Mouse (Mus musculus) hindbrain, postnatal 0 days (tissue): Measurements from ENCODE around the gene Prrt4. TPM values are rescaled to one million over a fixed set of nuclear protein-coding genes. Genes with fewer than 3 reads are reported as not detected.

Experiments
- ATAC-seq: fragments of 200-750 bp; cut with Nextera tagmentation; 2 replicates; pipeline ENCODE4 v1.8.0; 2017; ENCODE audit warnings: mild to moderate bottlenecking, moderate TSS enrichment, moderate library complexity
- DNase-seq: peaks from one replicate; pipeline ENCODE4 v3.0.0-alpha.2; 2015; ENCODE audit warnings: low spot score
- H3K27ac ChIP-seq: fragments of 300-500 bp; sonication (generic); 2 replicates; pipeline ENCODE4 v1.5.1; 2014; ENCODE audit warnings: mild to moderate bottlenecking
- H3K27me3 ChIP-seq: fragments of 300-500 bp; sonication (generic); 2 replicates; pipeline ENCODE4 v1.6.1; 2014; ENCODE audit warnings: low read length, mixed read lengths; ENCODE audit not compliant: insufficient read depth
- H3K36me3 ChIP-seq: fragments of 300-500 bp; sonication (generic); 2 replicates; pipeline ENCODE4 v1.6.1; 2014; ENCODE audit warnings: low read length, mixed read lengths; ENCODE audit not compliant: insufficient read depth
- H3K4me1 ChIP-seq: fragments of 300-500 bp; sonication (generic); 2 replicates; pipeline ENCODE4 v1.6.1; 2014; ENCODE audit warnings: antibody characterized with exemption, low read length, mixed read lengths; ENCODE audit not compliant: insufficient read depth
- H3K4me2 ChIP-seq: fragments of 300-500 bp; sonication (generic); 2 replicates; pipeline ENCODE4 v1.6.1; 2014; ENCODE audit warnings: low read depth, mild to moderate bottlenecking, low read length, moderate library complexity, mixed read lengths
- H3K4me3 ChIP-seq: fragments of 300-500 bp; sonication (generic); 2 replicates; pipeline ENCODE4 v1.5.1; 2014; ENCODE audit warnings: low read length
- H3K9ac ChIP-seq: fragments of 300-500 bp; sonication (generic); replicated peaks from 2 replicates; pipeline ENCODE4 v1.6.1; 2014; ENCODE audit warnings: mild to moderate bottlenecking, low read length, moderate library complexity, mixed read lengths
- H3K9me3 ChIP-seq: fragments of 300-500 bp; sonication (generic); 2 replicates; pipeline ENCODE4 v1.6.1; 2016; ENCODE audit warnings: low read length, mixed read lengths
- CTCF ChIP-seq: IDR thresholded peaks from 2 replicates; pipeline ENCODE4 v1.5.1; 2016; ENCODE audit warnings: antibody characterized with exemption, control low read depth, low read depth
- WGBS: fragments of 180-500 bp; shearing (Covaris S2); extraction: QIAGEN DNeasy Blood & Tissue Kit; methylation state at CpG from one replicate; pipeline ENCODE4 v1.1.7; 2014; 5-methylcytosine and 5-hydroxymethylcytosine counted together
- polyA plus RNA-seq: library from polyadenylated mRNA; unstranded; fragments of >200 nt; fragmentation: Nextera tagmentation; extraction: Ambion mirVana; gene quantifications from 2 replicates; pipeline ENCODE4 v1.2.1, GENCODE M21; 2015
- total RNA-seq: library from RNA; depleted of rRNA; stranded (reverse); fragments of >200 nt; gene quantifications from 2 replicates; pipeline ENCODE4 v1.2.3, GENCODE M21; 2014

The Prrt4 gene
- total and polyA plus RNA-seq, 2 experiments from 2014 or later = 14.8 to 44.9 TPM

DNA sequence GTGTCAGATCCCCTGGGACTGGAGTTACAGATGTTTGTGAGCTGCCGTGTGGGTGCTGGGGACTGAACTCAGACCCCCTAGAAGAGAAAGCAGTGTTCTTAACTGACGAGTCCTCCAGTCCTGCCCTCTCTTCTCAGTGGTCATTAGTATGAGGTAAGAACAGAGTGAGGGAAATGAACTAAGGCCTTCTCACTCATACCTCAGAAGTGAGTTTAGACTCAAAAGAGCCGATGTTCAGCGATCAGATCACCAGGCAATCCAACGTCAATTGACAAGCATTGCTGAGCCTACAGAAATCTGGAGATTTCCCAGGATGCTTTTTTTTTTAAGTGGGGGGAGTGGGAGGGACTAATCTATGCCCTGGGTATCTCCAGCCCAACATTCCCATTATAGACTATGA lies 23.1 kb downstream of the Prrt4 start:
- H3K4me3 ChIP-seq = no peak overlapping the region
- no peaks in the 10 kb centered on the region for H3K27me3 ChIP-seq
- DNase-seq (no peak), ATAC-seq (no peak)
- no peaks in the 10 kb centered on the region for H3K4me1 ChIP-seq
- no peak overlapping the region for H3K27ac ChIP-seq
- no peak for TF ChIP-seq CTCF
- H3K36me3 ChIP-seq = peaks cover 62% of the 10 kb centered on the region
- 93% methylated on average over 5 of the region's 5 CpGs for WGBS
- H3K4me2 ChIP-seq = no peak overlapping the region
- no peaks in the 10 kb centered on the region for H3K9me3 ChIP-seq
- H3K9ac ChIP-seq = no peak overlapping the region

DNA sequence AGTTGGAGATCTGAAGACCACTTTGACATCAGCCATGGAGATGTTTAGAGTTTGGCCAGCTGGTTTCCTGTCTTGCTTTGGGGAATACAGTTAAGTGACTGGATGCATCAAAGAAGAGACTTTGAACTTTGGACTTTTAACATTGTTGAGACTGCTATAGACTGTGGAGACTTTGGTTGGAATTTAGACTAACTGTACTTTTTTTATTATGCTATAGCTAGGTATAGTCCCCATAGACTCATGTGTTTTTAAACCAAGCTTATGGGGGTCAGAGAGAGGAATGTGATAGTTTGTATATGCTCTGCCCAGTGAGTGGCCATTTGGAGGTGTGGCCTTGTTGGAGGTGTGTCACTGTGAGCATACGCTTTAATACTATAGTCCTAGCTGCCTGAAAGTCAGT lies 29.4 kb downstream of the Prrt4 start:
- H3K36me3 ChIP-seq = peaks cover 23% of the 10 kb centered on the region
- no peaks in the 10 kb centered on the region for H3K4me1 ChIP-seq
- H3K9ac ChIP-seq = no peak overlapping the region
- no peak overlapping the region for H3K27ac ChIP-seq
- no peaks in the 10 kb centered on the region for H3K27me3 ChIP-seq
- no peak for TF ChIP-seq CTCF
- H3K4me3 ChIP-seq = no peak overlapping the region
- 100% methylated on average over 1 of the region's 1 CpGs for WGBS
- H3K4me2 ChIP-seq = no peak overlapping the region
- no peak for DNase-seq
- no peak for ATAC-seq
- H3K9me3 ChIP-seq = no peaks in the 10 kb centered on the region

DNA sequence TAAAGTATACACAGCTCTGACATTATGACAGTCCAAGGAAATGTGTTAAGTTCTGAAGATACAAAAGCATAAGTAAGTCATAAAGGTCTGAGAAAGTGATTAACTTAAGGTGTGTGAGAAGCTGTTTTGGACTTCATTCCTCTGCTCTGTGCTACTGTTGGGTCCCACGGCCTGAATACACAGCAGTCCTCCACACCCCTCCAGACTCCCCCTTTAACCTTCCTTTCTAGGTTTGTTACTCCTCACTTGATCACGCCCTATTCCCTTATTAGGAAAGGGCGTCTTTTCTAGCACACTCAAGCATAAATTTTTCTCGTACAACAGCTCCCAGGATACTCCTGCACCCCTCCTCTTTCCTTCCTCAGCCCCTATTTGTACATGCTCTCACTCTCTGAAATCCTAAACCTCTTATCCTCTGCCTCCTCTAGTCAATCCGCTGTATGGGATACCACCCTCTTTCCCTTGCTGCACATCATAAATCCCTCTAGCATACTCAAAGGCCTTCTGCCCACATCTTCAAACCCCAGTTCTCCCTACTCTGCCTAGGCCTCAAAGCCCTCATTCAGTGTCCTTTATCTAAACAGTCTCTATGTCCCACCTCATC lies 31.9 kb downstream of the Prrt4 start:
- H3K9ac ChIP-seq = no peak overlapping the region
- no peak overlapping the region for H3K27ac ChIP-seq
- H3K4me2 ChIP-seq = no peak overlapping the region
- no peaks in the 10 kb centered on the region for H3K4me1 ChIP-seq
- H3K27me3 ChIP-seq = no peaks in the 10 kb centered on the region
- 83% methylated on average over 5 of the region's 5 CpGs for WGBS
- ATAC-seq (no peak), DNase-seq (no peak)
- no peak overlapping the region for H3K4me3 ChIP-seq
- TF ChIP-seq CTCF = no peak
- peaks cover 2% of the 10 kb centered on the region for H3K36me3 ChIP-seq
- H3K9me3 ChIP-seq = no peaks in the 10 kb centered on the region

DNA sequence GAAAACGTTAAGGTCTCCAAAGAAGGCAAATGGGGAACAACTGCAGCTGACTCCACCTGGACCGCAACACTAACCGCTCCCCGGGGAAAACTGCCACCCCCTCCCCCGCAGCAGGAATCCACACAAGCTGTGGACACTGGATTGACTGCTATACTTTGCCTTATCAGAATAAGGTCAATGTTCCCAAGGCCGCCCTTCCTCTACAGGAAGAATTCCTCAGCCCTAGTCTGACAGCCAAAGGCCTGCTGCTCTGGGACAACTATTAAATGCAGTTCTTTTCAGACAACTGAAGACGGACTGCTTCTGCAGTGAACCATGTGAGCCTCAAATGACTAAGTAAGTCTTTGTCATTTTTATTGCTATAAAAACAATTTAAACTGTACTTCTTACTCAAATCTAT lies 32.7 kb downstream of the Prrt4 start:
- DNase-seq (no peak), ATAC-seq (no peak)
- no peak overlapping the region for H3K4me2 ChIP-seq
- no peak overlapping the region for H3K9ac ChIP-seq
- 82% methylated on average over 7 of the region's 7 CpGs for WGBS
- H3K27me3 ChIP-seq = no peaks in the 10 kb centered on the region
- H3K4me1 ChIP-seq = no peaks in the 10 kb centered on the region
- H3K9me3 ChIP-seq = no peaks in the 10 kb centered on the region
- H3K27ac ChIP-seq = no peak overlapping the region
- TF ChIP-seq CTCF = no peak
- no peak overlapping the region for H3K4me3 ChIP-seq
- H3K36me3 ChIP-seq = no peaks in the 10 kb centered on the region; the same call in 1 of the 2 replicates

DNA sequence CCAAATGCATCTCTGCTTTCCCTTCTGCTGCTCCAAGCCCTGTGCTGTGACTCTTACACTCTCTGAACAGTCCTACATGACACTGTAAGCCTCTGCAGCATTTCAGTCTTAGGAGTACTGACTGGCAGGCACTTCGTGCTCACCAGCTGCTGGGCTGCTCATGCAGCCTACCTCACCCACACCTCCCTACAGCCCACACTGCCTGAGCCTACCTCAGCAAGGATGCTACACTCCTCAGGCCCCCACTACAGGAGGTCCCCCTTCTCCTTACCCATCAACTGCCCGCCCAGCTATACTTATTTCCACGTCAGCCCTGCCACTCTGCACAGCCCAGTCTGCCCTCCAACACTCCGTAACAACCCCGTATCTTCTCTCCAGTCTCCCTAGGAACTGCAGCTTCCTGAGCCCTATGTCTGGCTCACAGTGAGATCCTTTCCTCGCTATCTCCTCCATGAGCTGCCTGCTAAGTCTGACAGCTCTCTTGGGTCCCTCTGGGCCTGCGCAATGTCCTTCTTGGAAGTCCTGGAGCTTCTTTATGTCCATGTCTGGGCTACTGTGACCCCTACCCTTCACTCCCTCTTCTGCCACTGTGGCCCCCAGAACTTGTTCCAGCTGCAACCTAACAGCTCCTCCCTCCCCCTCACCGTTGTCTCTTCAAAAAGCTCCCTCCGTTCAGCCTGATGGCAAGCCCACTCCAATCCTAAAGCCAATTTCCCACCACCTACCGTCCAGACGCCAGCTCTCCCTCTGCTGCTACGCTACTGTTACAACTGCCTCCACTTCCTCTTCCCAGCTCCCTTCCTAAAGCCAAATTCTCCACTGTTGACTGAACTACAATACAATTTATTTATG lies 33.7 kb downstream of the Prrt4 start:
- 73% methylated on average over 12 of the region's 12 CpGs for WGBS
- Histone ChIP-seq H3K27me3 (no peaks in the 10 kb centered on the region), H3K4me3 (no peak overlapping the region), H3K4me1 (no peaks in the 10 kb centered on the region), H3K36me3 (0 out of 2 replicates have a peak, but pooled peaks cover 5% of the 10 kb centered on the region), H3K9me3 (no peaks in the 10 kb centered on the region), H3K9ac (no peak overlapping the region), H3K4me2 (no peak overlapping the region), H3K27ac (no peak overlapping the region)
- no peak for DNase-seq
- no peak for TF ChIP-seq CTCF
- ATAC-seq = peak; percentile 21; the same call in 1 of the 2 replicates

DNA sequence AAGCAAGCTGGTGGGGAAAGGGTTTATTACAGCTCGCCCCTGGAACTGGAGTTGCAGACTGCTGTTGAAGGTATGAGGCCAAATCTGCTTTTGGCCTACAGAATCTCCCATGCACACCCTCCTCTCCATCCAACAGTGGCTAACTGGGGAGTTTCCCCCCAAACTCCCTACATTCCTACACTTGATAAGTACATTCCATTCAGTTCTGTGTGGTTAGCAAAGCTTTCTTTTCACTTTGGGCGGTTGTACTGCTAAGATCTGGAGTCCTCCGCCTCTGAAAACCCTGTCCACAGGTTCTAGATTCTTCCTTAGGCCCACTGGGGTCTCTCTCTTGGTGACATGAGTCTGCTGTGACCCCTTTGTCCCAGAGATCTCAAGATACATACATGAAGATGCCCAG lies 34.4 kb downstream of the Prrt4 start:
- no peaks in the 10 kb centered on the region for H3K4me1 ChIP-seq
- ATAC-seq (no peak), DNase-seq (no peak)
- H3K9me3 ChIP-seq = no peaks in the 10 kb centered on the region
- TF ChIP-seq CTCF = no peak
- no peak overlapping the region for H3K4me2 ChIP-seq
- H3K27me3 ChIP-seq = no peaks in the 10 kb centered on the region
- H3K4me3 ChIP-seq = no peak overlapping the region
- no peak overlapping the region for H3K27ac ChIP-seq
- no peak overlapping the region for H3K9ac ChIP-seq
- WGBS = 96% methylated on average over 3 of the region's 3 CpGs
- 0 out of 2 replicates have a peak, but pooled peaks cover 5% of the 10 kb centered on the region for H3K36me3 ChIP-seq

DNA sequence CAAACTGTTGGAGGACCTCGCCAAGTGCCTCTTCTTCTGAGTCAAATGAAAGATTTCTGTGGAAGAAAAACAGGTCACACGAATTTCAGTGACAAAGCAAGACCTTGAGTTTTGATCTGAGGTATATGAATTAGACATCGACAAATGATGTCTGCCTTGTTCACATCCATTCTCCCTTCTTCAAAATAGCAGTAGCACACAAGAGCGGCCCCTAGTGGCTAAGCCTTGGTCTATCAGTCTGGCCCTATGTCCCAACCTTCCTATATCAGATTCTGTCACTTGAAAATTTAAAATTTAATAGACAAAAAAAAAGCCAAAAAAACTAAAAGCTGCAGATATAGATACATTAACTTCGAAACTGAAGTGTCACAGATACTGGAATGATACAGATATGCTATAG lies 35.8 kb downstream of the Prrt4 start:
- H3K36me3 ChIP-seq = 0 out of 2 replicates have a peak, but pooled peaks cover 5% of the 10 kb centered on the region
- ATAC-seq = peak; percentile 83
- no peak overlapping the region for H3K9ac ChIP-seq
- TF ChIP-seq CTCF = peak; percentile 89
- no peak overlapping the region for H3K4me2 ChIP-seq
- no peak overlapping the region for H3K4me3 ChIP-seq
- H3K27me3 ChIP-seq = no peaks in the 10 kb centered on the region
- DNase-seq = peak; percentile 88
- no peak overlapping the region for H3K27ac ChIP-seq
- H3K9me3 ChIP-seq = no peaks in the 10 kb centered on the region
- no peaks in the 10 kb centered on the region for H3K4me1 ChIP-seq
- WGBS = 31% methylated on average over 5 of the region's 5 CpGs
